Mouse (Mus musculus): ENCODE measurements at regions not wholly inside any gene's neighbourhood (a gene's known extent, or its start where the extent isn't known, plus 50 kb on each side); places are given as distances from the start of the nearest gene placed in this dataset.

DNA sequence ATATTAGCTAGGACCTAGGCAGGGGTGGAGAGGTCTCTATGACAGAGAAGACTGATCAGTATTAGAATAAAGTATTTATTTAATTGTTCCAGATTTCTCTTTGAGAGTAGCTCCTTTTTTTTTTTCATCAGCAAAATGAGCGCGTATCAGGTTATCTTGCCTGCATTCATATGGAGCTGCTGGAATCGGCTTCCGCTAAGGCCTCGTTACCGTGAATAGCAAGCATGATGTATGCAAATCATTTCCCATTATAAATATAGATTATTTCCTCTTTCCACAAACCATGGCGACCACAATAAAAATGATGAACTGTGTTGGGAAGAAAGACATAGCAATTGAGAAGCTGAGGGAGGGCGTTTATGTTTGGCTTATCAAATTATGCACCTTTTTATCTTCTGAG is 476.7 kb downstream of the Tmem132b start:
- TF ChIP-seq CTCF (IDR thresholded peaks at IDR 0.05; ENCODE audit: control insufficient read depth, insufficient read depth, low read length) (no peak), POLR2A (IDR thresholded peaks at IDR 0.05; ENCODE audit: borderline replicate concordance, control insufficient read depth, low read depth, low read length) (no peak)

Data from bone marrow, adult 2 months (tissue).